Mouse (Mus musculus): Measurements from ENCODE around the gene Iffo2. TPM values are rescaled to one million over a fixed set of nuclear protein-coding genes. Genes with fewer than 3 reads are reported as not detected.

The Iffo2 gene
- polyA plus RNA-seq, 1 experiment from 2014 or later: 5.6 TPM

DNA sequence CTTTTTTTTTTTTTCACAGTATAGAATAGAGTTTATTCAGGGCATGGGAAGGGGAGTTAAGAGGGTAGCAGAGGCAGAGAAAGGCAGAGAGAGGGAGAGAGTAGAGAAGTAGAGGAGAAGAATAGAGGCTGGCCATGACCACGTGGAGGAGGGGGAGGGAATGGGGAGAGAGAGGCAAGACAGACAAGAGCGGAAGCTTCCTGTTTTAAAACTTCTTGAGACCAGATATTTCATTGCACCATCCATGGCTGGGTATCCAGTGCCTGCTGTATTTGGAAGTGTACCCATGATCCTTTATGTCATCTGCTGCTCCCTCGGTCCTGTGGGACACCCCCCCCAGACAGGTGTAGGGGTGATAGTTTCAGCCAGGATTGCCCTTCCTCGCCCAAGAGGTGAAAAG lies 78.6 kb downstream of the Iffo2 start:
- H3K9me3 ChIP-seq (ENCODE audit: control insufficient read depth, low read length): no peaks in the 10 kb centered on the region
- H3K27me3 ChIP-seq (ENCODE audit: control insufficient read depth, insufficient read depth, low read length): no peaks in the 10 kb centered on the region
- peaks cover 3% of the 10 kb centered on the region; the same call in 1 of the 2 replicates for H3K4me1 ChIP-seq (replicated peaks; ENCODE audit: control insufficient read depth, insufficient read depth, low read length)
- 70% methylated on average over 4 of the region's 4 CpGs for WGBS
- peaks cover 45% of the 10 kb centered on the region for H3K36me3 ChIP-seq (replicated peaks; ENCODE audit: control insufficient read depth, insufficient read depth)
- ATAC-seq (ENCODE audit: low FRiP score): no peak
- no peak overlapping the region for H3K9ac ChIP-seq
- no peak overlapping the region for H3K4me3 ChIP-seq (replicated peaks; ENCODE audit: low read length)
- DNase-seq (ENCODE audit: low spot score): no peak
- H3K27ac ChIP-seq: no peak overlapping the region
- H3K4me2 ChIP-seq (replicated peaks): no peak overlapping the region

DNA sequence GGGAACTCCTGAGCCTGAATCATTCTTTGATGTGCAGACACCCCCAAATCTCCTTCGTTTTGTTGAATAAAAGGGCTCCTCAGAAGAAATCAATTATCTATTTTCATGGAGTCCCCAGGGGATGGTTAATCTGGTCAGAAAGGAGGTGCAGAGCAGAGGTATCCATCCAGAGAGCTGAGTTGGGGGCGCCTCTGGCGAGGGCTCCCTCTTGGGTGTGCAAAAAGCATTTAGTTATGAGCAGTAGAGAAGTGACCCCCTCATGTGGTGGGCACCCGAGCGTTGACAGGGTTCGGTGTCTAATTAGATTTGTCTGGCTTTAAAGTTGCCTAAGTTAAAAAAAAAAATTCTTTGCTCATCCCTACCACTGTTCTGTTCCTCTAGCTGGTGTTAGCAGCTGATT lies 80.6 kb downstream of the Iffo2 start:
- H3K27me3 ChIP-seq (ENCODE audit: control insufficient read depth, insufficient read depth, low read length): no peaks in the 10 kb centered on the region
- H3K36me3 ChIP-seq (replicated peaks; ENCODE audit: control insufficient read depth, insufficient read depth): peaks cover 53% of the 10 kb centered on the region
- H3K4me1 ChIP-seq (replicated peaks; ENCODE audit: control insufficient read depth, insufficient read depth, low read length): peaks cover 5% of the 10 kb centered on the region; the same call in 1 of the 2 replicates
- no peak for ATAC-seq (ENCODE audit: low FRiP score)
- H3K9ac ChIP-seq: no peak overlapping the region
- H3K4me3 ChIP-seq (replicated peaks; ENCODE audit: low read length): no peak overlapping the region
- H3K4me2 ChIP-seq (replicated peaks): no peak overlapping the region
- no peaks in the 10 kb centered on the region for H3K9me3 ChIP-seq (ENCODE audit: control insufficient read depth, low read length)
- WGBS: 50% methylated on average over 6 of the region's 6 CpGs
- DNase-seq (ENCODE audit: low spot score): no peak
- H3K27ac ChIP-seq: no peak overlapping the region

DNA sequence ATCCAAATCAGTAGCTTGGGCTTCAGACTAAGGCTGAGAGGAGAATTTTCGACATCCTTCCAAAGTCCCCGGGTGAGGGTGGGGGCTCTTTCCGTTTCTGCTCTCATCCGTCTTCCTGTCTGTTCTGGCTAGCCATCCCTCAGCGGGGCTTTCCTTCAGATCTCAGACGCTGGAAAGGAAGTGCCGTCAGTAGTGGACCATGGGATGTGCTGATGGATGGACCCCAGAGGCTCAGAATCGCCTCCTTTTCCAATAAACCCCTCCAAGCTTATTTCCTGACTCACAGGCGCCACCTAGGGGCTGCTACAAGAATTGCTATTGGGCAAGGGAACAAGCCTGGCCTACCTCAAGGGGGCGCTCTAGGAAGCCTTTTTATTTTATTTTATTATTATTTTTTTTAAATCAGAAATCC lies 81.2 kb downstream of the Iffo2 start:
- Histone ChIP-seq H3K9ac (0 out of 2 replicates have a peak overlapping the region, but pooled peaks have one; percentile 34), H3K4me1 (replicated peaks; ENCODE audit: control insufficient read depth, insufficient read depth, low read length) (peaks cover 9% of the 10 kb centered on the region; the same call in 1 of the 2 replicates), H3K36me3 (replicated peaks; ENCODE audit: control insufficient read depth, insufficient read depth) (peaks cover 49% of the 10 kb centered on the region), H3K4me2 (replicated peaks) (peak overlapping the region; percentile 40), H3K9me3 (ENCODE audit: control insufficient read depth, low read length) (no peaks in the 10 kb centered on the region), H3K27ac (peak overlapping the region; percentile 68), H3K27me3 (ENCODE audit: control insufficient read depth, insufficient read depth, low read length) (no peaks in the 10 kb centered on the region), H3K4me3 (replicated peaks; ENCODE audit: low read length) (no peak overlapping the region)
- WGBS: 3% methylated on average over 10 of the region's 10 CpGs
- ATAC-seq (ENCODE audit: low FRiP score) (peak; percentile 47; the same call in 1 of the 2 replicates), DNase-seq (ENCODE audit: low spot score) (peak; percentile 86)

DNA sequence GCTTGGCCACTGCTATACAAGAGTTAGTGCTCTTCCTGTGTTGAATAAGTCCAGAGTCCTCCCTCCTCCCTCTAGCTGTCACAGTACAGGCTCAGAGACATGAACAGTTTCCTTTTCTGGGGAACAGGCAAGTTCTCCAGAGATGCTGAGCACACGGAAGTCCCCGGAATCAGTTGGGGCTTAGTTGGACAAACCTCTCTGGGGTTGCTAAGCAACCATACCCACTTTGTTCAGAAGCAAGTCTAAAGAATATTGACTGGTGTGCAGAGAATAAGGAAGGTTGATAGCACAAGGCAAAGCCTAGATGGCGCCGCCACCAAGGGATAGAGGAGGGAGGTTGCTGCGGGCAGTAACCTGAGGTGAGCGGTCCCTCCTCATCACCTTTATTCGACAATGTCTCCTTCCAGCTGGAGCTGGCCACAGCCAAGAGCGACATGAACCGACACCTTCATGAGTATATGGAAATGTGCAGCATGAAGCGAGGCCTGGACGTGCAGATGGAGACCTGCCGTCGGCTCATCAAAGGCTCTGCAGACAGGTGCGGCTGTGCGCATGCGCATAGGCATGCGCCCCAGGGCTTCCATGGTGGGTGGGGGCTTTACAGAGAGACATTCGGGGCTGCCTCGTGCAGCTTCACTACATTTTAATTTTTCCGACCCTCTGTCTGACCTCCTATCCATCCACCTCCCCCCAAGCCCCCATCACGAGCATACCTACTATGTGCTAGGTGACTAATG lies 84.3 kb downstream of the Iffo2 start:
- Histone ChIP-seq H3K9me3 (ENCODE audit: control insufficient read depth, low read length) (no peaks in the 10 kb centered on the region), H3K4me3 (replicated peaks; ENCODE audit: low read length) (no peak overlapping the region), H3K27ac (no peak overlapping the region), H3K4me2 (replicated peaks) (no peak overlapping the region), H3K36me3 (replicated peaks; ENCODE audit: control insufficient read depth, insufficient read depth) (peaks cover 36% of the 10 kb centered on the region), H3K4me1 (replicated peaks; ENCODE audit: control insufficient read depth, insufficient read depth, low read length) (peaks cover 16% of the 10 kb centered on the region), H3K9ac (no peak overlapping the region), H3K27me3 (ENCODE audit: control insufficient read depth, insufficient read depth, low read length) (no peaks in the 10 kb centered on the region)
- no peak for DNase-seq (ENCODE audit: low spot score)
- WGBS: 89% methylated on average over 21 of the region's 21 CpGs
- no peak for ATAC-seq (ENCODE audit: low FRiP score)

DNA sequence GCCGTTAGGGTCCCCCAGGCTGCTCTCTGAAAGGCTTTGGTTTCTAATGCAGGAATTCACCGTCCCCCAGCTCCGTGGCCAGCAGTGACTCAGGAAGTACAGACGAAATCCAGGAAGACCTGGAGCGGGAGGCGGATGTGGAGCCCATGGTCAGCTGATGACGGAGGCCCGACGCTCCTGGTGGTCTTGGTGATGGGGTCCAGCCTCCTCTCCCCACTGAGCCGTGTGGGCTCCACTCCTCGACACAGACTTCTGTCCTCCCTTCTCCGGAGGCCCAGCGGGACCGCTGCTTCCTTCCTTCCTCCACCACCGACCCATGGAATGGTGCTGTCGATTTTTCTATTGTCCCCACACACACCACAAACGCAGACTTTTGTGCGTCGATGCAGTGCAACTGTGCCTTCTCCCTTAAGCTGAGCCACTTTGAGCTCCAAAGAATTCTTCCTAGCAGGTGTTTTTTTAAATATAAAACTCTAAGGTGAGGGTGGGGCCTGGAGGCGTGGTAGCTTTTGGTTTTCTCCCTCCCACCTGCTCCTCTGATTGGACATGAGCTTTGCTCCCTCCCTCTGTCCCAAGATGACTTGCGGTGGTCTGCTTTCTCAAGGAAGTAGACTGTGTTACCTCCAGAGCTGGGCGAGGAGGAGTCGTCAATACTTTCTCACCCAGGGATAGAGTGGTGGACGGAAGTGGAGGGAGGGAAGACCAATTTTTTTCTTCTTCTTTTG lies 86.1 kb downstream of the Iffo2 start:
- 7% methylated on average over 24 of the region's 24 CpGs for WGBS
- H3K4me2 ChIP-seq (replicated peaks): peak overlapping the region; percentile 63
- no peaks in the 10 kb centered on the region for H3K27me3 ChIP-seq (ENCODE audit: control insufficient read depth, insufficient read depth, low read length)
- H3K9me3 ChIP-seq (ENCODE audit: control insufficient read depth, low read length): no peaks in the 10 kb centered on the region
- DNase-seq (ENCODE audit: low spot score): no peak
- ATAC-seq (ENCODE audit: low FRiP score): peak; percentile 68; the same call in 1 of the 2 replicates
- peak overlapping the region; percentile 35 for H3K4me3 ChIP-seq (replicated peaks; ENCODE audit: low read length)
- peak overlapping the region; percentile 52 for H3K9ac ChIP-seq
- peaks cover 36% of the 10 kb centered on the region for H3K36me3 ChIP-seq (replicated peaks; ENCODE audit: control insufficient read depth, insufficient read depth)
- peak overlapping the region; percentile 66; the same call in 1 of the 2 replicates for H3K27ac ChIP-seq
- peaks cover 13% of the 10 kb centered on the region for H3K4me1 ChIP-seq (replicated peaks; ENCODE audit: control insufficient read depth, insufficient read depth, low read length)

DNA sequence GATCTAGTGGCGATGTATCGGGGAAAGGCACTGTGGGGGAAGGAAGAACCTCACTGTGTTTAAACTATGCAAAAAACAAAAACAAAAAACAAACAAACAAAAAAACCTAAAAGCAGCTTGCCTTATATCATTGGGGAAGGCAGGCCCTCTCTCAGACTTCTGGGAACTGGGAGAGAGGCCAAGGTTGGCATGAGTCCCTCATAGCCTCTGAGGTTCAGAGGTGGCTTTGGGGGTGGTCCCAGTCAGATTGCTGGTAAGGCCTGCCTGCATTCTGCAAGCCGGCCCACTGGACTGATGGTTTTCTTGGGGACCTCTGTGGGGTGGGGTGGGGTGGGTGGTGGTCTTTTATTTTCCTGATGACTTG lies 86.6 kb downstream of the Iffo2 start:
- ATAC-seq (ENCODE audit: low FRiP score) (no peak; the same call in 1 of the 2 replicates), DNase-seq (ENCODE audit: low spot score) (no peak)
- Histone ChIP-seq H3K36me3 (replicated peaks; ENCODE audit: control insufficient read depth, insufficient read depth) (peaks cover 36% of the 10 kb centered on the region), H3K9ac (no peak overlapping the region), H3K4me2 (replicated peaks) (peak overlapping the region; percentile 63), H3K4me3 (replicated peaks; ENCODE audit: low read length) (no peak overlapping the region; the same call in 1 of the 2 replicates), H3K27ac (peak overlapping the region; percentile 28; the same call in 1 of the 2 replicates), H3K4me1 (replicated peaks; ENCODE audit: control insufficient read depth, insufficient read depth, low read length) (peaks cover 16% of the 10 kb centered on the region), H3K27me3 (ENCODE audit: control insufficient read depth, insufficient read depth, low read length) (no peaks in the 10 kb centered on the region), H3K9me3 (ENCODE audit: control insufficient read depth, low read length) (no peaks in the 10 kb centered on the region)
- WGBS: 35% methylated on average over 3 of the region's 3 CpGs

DNA sequence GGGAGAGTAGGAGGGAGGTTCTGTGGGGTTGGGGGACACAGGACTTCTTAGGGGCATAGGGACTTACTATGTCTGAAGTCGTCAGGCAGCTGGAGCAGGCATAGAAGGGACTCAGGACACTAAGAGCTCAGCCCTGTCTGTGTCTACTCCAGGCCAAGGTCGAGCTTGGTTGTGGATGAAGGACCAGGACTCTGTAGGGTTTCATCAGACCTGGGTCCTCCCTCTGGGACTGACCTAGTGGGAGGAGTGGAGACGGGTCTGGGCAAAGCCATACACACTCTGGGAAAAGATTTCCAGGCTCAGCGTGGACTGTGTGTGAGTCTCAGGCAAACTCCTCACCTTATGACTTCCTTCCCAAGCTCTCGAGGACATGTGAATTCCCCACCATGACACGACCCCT lies 89.4 kb downstream of the Iffo2 start:
- ATAC-seq (ENCODE audit: low FRiP score) (no peak), DNase-seq (ENCODE audit: low spot score) (no peak)
- Histone ChIP-seq H3K27ac (no peak overlapping the region), H3K4me3 (replicated peaks; ENCODE audit: low read length) (no peak overlapping the region), H3K9ac (no peak overlapping the region), H3K4me2 (replicated peaks) (no peak overlapping the region), H3K9me3 (ENCODE audit: control insufficient read depth, low read length) (no peaks in the 10 kb centered on the region), H3K27me3 (ENCODE audit: control insufficient read depth, insufficient read depth, low read length) (no peaks in the 10 kb centered on the region), H3K36me3 (replicated peaks; ENCODE audit: control insufficient read depth, insufficient read depth) (peaks cover 14% of the 10 kb centered on the region; the same call in 1 of the 2 replicates), H3K4me1 (replicated peaks; ENCODE audit: control insufficient read depth, insufficient read depth, low read length) (peaks cover 33% of the 10 kb centered on the region)
- WGBS: 76% methylated on average over 6 of the region's 6 CpGs

DNA sequence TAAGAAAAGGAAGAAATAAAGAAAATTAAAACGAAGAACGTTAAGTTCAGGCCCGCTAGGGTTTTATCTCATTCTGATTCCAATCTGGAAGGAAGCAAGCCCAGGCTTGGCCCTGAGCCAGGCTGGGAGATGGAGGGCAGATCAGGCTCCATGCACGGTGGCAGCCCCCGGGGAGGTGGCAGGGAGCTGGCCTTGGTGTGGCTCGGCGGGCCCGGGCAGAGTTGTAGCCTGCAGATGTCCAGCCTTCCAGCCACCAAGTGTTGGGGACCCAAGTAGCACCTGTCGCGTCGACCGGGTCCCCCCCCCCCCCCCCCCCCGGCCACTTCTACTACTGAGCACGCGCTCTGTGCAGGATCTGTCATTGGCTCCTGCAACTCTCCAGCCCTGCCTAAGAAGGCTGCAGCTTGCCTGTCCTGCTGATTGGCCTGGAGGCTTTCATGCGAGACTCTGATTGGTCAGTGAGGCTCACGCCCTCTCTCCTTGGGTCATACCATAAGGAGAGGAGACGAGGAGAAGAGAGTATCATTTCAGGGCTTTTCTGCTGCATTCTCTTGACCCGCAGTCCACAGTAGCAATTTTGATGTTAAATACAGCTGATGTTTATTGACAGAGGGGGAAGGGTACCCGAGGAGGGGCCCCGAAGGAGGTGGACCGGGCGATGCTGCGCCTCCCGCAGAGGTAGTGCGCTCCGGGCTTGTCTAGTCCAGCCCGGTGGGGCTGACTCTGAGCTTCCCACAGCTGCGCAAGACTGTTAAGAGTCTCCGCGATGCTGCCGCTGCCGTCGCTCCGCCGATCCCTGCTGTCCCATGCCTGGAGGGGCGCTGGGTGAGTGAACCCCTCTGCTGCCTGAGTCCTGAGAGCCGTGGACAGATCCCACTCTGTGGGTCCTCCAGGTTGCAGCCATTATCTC lies 92.3 kb downstream of the Iffo2 start, which contains the start of gene Aldh4a1:
Gene Aldh4a1, plus strand, starts transcription at position 494 of the 910 bp plus-strand sequence.
- DNase-seq (ENCODE audit: low spot score): peak; percentile 90
- H3K4me3 ChIP-seq (replicated peaks; ENCODE audit: low read length): peak within 1 kb of the TSS; percentile 80
- H3K4me2 ChIP-seq (replicated peaks): peak within 1 kb of the TSS; percentile 89
- H3K9ac ChIP-seq: peak within 1 kb of the TSS; percentile 75
- peak; percentile 99 for ATAC-seq (ENCODE audit: low FRiP score)
- WGBS: under 1% methylated on average over 31 of the region's 38 CpGs
- H3K36me3 ChIP-seq (replicated peaks; ENCODE audit: control insufficient read depth, insufficient read depth): peaks cover 4% of the 10 kb centered on the region; the same call in 1 of the 2 replicates
- peak within 1 kb of the TSS; percentile 86 for H3K27ac ChIP-seq
- H3K27me3 ChIP-seq (ENCODE audit: control insufficient read depth, insufficient read depth, low read length): no peaks in the 10 kb centered on the region
- peaks cover 20% of the 10 kb centered on the region for H3K4me1 ChIP-seq (replicated peaks; ENCODE audit: control insufficient read depth, insufficient read depth, low read length)
- no peaks in the 10 kb centered on the region for H3K9me3 ChIP-seq (ENCODE audit: control insufficient read depth, low read length)
